In genomic region chr10:4181953-4182352, GRCm38 (mm10) we compare ENCODE assay signal across 12 mouse cellular contexts.
DNase-seq lines count a peak whose midpoint lies in the region; ATAC-seq lines count a peak whose summit lies in the region.
"Had no signal": no experiment of that assay in that cellular context is flagged by ENCODE, and none has a peak within 500 bp of the region (broad histone marks: within the 10 kb centered on the region; RNA-seq: fewer than 3 reads in every experiment).

No protein-coding gene starts in this region.

- H3K4me2 ChIP-seq in heart, embryonic 13.5 days: no peak overlapping the region
- H3K4me2 ChIP-seq in intestine, embryonic 16.5 days (ENCODE audit: low read depth, low read length): no peak overlapping the region
- no peak overlapping the region for H3K4me2 ChIP-seq in intestine, embryonic 15.5 days (replicated peaks)
- H3K4me2 ChIP-seq: forebrain, embryonic 12.5 days had no signal

- H3K9me3 ChIP-seq in heart, embryonic 13.5 days: no peaks in the 10 kb centered on the region; the same call in 1 of the 2 replicates
- H3K9me3 ChIP-seq in intestine, embryonic 16.5 days (ENCODE audit: control insufficient read depth, low read length): no peaks in the 10 kb centered on the region
- no peaks in the 10 kb centered on the region for H3K9me3 ChIP-seq in intestine, embryonic 15.5 days
- H3K9me3 ChIP-seq: forebrain, embryonic 12.5 days; hindbrain, embryonic 10.5 days had no signal

- H3K9ac ChIP-seq in heart, embryonic 13.5 days: no peak overlapping the region
- no peak overlapping the region for H3K9ac ChIP-seq in intestine, embryonic 16.5 days (ENCODE audit: low read depth, low read length)
- H3K9ac ChIP-seq in intestine, embryonic 15.5 days: no peak overlapping the region
- H3K9ac ChIP-seq: forebrain, embryonic 12.5 days had no signal

- 36% methylated on average over 1 of the region's 1 CpGs for WGBS in heart, embryonic 13.5 days
- WGBS in intestine, embryonic 16.5 days: 55% methylated on average over 1 of the region's 1 CpGs
- WGBS in intestine, embryonic 15.5 days: 55% methylated on average over 1 of the region's 1 CpGs

- H3K27me3 ChIP-seq in heart, embryonic 13.5 days (replicated peaks): no peaks in the 10 kb centered on the region
- no peaks in the 10 kb centered on the region for H3K27me3 ChIP-seq in intestine, embryonic 16.5 days (replicated peaks; ENCODE audit: control insufficient read depth, insufficient read depth, low read length)
- H3K27me3 ChIP-seq in intestine, embryonic 15.5 days (replicated peaks): no peaks in the 10 kb centered on the region
- H3K27me3 ChIP-seq: forebrain, embryonic 12.5 days; Patski had no signal

- peak; percentile 12 for DNase-seq in kidney, adult 9 months
- DNase-seq in kidney, adult 11 months: no peak
- peak; percentile 5 to 18 for DNase-seq in kidney, postnatal 36 days
- peak; percentile 22 for DNase-seq in lung, postnatal 14 days
- DNase-seq: cerebellum, adult 9-11 months; thymus, postnatal 4 days had no signal

- no peak overlapping the region for H3K4me3 ChIP-seq in heart, embryonic 13.5 days
- H3K4me3 ChIP-seq in intestine, embryonic 16.5 days (ENCODE audit: low read length): no peak overlapping the region
- no peak overlapping the region for H3K4me3 ChIP-seq in intestine, embryonic 15.5 days (replicated peaks)
- H3K4me3 ChIP-seq: forebrain, embryonic 12.5 days; hindbrain, embryonic 10.5 days had no signal

- no peaks in the 10 kb centered on the region for H3K36me3 ChIP-seq in heart, embryonic 13.5 days
- no peaks in the 10 kb centered on the region for H3K36me3 ChIP-seq in intestine, embryonic 16.5 days (ENCODE audit: control insufficient read depth, insufficient read depth, low read length)
- no peaks in the 10 kb centered on the region for H3K36me3 ChIP-seq in intestine, embryonic 15.5 days
- H3K36me3 ChIP-seq: forebrain, embryonic 12.5 days; hindbrain, embryonic 10.5 days had no signal

- no peak for ATAC-seq in heart, embryonic 13.5 days (ENCODE audit: extremely low read depth, insufficient number of reproducible peaks, low FRiP score, low TSS enrichment)
- ATAC-seq in intestine, embryonic 16.5 days: no peak
- ATAC-seq in intestine, embryonic 15.5 days: no peak
- ATAC-seq: Patski had no signal

- peak overlapping the region; percentile 74 for H3K27ac ChIP-seq in heart, embryonic 13.5 days (replicated peaks)
- H3K27ac ChIP-seq in intestine, embryonic 16.5 days (ENCODE audit: low read length): no peak overlapping the region
- H3K27ac ChIP-seq in intestine, embryonic 15.5 days: no peak overlapping the region
- H3K27ac ChIP-seq: forebrain, embryonic 12.5 days; hindbrain, embryonic 10.5 days had no signal

- peaks cover 26% of the 10 kb centered on the region for H3K4me1 ChIP-seq in heart, embryonic 13.5 days
- 0 out of 2 replicates have a peak, but pooled peaks cover 5% of the 10 kb centered on the region for H3K4me1 ChIP-seq in intestine, embryonic 16.5 days (ENCODE audit: control insufficient read depth, insufficient read depth, low read length)
- 0 out of 2 replicates have a peak, but pooled peaks cover 5% of the 10 kb centered on the region for H3K4me1 ChIP-seq in intestine, embryonic 15.5 days (replicated peaks)
- H3K4me1 ChIP-seq: forebrain, embryonic 12.5 days had no signal
